Mouse (Mus musculus) regulatory T cell (primary cell): ENCODE measurements at regions not wholly inside any gene's neighbourhood (a gene's known extent, or its start where the extent isn't known, plus 50 kb on each side); places are given as distances from the start of the nearest gene placed in this dataset.
"Not testable (repeated sequence)": the region's sequence is repeated elsewhere in the genome, so short reads cannot be mapped to it uniquely, and the experiment has no call there.

Experiments
- in situ Hi-C: fragments of 300-600 bp; cut with MboI, MseI; formaldehyde crosslinking; loops from one replicate; pipeline ENCODE4 v1.15.1; 2025; ENCODE audit warnings: high pct_unique_total_duplicates

DNA sequence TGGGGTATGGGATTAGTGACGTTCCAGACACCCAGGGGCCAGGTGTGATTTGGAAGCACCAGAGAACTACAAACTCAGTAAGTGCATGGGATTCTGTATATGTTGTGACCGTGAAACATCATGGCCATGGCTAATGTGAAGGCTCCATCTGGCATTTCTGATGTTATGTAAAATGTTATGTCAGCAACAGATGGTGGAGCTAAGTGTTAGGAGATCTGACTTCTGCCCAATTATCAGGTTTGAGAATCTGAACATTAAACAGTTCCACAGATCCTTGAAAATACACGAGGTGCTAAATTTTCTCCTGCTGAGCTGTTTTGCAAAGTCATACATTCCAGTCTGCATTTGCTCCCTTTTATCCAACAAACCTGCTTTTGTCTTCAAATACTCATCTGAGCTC, 223.6 kb upstream of the Egfl6 start:
- in situ Hi-C loops = no loop called here

DNA sequence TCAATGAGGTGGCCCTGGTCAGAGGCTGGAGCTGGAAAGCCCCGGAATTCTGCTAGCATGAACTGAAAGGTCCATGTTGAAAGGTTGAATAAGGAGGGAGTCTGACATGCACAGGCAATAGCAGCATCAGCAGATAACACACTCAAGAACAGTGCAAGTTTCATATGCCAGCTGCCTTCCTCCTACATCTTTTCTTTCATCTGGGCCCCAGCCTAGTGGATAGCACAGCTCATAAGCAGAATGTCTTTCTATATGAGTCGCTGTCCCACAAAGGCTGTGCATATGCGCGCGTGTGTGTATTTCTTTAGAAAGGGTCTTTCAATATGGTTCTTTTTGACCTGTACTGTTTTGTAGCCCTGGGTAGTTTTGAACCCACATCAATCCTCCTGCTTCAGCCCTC, 222.7 kb upstream of the Egfl6 start:
- in situ Hi-C loops = no loop called here

DNA sequence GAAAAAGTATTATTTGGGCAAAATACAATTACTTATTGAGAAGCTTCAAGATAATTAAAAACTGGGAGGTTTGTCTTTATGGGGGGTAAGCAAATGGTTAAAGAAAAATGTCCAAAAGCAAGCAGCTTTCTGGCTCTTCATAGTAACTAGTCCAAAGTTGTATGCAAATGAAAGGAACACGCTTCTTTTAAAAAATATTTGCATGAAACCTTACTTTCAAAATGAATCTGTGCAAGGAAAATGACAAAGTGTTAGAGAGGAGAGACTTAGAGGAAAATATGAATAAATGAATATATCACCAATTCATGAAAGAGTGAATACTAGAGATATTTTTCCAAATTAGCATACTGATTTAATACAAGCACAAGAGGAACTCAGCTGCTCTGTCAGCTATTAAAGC, 220.4 kb upstream of the Egfl6 start:
- in situ Hi-C loops = no loop called here

DNA sequence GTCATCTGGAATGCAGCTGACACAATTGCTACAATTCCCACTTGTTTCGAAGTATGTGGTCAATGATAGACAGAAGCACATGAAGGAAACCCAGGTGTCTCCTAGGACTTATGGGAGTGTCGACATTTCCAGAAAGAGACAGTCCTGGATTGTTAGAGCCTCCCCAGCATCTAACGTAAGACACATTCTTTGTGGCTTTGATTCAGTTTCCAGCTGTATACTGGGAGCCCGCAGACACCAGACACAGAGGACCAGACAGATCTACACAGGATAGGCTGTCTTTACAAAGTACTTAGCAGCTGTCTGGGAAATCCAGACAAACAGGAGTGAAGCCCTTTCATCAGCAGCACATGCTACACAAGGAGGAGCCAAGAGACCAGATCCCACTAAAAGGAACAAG, 220.0 kb upstream of the Egfl6 start:
- in situ Hi-C loops = no loop called here

DNA sequence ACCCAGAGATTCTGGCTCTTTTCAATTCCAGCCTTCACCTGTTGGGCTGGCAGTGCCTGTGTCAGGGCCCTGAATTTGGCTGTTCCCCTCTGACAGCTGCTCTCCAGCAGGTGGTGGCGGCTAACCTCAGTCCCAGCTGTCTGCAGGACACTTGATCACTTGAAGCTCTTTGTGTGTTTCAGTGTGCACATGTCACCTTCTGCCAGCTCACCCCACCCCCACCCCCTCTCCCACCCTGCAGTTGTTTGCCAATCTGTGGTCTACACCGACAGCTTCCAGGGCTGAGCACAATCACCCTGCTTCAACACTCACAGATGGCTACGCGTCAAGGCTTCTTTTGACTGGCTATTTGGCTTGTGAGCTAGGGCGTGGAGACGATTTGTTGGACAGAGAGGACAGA, 217.7 kb upstream of the Egfl6 start:
- in situ Hi-C loops = no loop called here

DNA sequence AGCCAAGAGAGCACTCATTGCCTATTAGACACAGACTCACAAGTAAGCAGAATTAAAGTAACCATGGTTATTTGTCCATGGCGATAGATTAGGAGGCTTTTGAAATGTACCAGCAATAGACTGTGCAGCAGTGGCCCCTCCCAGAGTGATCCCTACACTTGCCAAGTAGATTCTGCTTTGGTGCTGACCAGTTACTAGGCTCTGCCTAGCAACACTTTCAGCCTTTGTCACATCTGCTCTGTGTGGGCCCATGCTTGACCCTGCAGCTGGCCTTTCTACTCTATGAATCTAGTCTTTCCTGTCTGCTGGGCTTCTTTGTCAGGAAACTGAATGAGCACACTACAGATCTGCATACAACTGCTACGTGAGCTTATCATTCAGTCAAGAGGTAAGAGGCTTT, 215.5 kb upstream of the Egfl6 start:
- in situ Hi-C loops = no loop called here

DNA sequence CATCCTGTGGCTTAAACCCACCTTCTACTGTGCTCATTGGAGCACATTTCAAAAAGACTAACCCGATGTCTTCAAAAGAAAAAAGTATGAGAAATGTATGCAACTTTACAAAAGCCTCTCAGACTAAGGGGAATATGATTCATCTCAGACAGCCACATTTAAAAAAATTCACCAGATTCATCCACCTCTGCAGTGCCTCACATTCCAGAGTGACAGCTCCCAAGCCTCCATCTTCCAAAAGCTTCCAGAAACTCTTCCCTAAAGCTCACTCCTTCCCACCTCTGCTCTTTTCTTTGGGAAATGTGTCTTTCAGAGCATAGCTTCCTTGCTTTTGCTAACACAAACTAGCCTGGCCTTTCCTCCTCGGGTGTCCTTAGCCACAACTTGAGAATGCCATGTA, 210.1 kb upstream of the Egfl6 start:
- in situ Hi-C loops = no loop called here

DNA sequence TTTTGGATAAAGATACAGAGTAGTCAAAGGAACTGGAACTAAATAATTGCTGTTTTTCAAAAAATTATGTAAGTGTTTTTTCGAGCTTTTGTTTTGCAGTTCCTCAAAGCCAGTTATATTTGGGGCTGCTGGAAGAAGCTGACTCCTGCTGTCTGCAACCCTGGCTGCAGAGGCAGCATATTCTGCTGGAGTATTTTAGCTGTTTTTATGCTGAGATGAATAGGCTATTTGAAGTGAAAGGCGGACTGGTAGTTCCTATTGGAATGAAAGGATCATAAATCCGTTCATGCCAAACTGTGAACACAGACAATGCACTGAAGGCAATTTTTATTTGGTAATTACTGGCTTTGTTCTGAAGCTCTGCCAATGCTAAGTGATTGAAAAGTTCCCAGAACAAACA, 203.5 kb upstream of the Egfl6 start:
- in situ Hi-C loops = no loop called here

DNA sequence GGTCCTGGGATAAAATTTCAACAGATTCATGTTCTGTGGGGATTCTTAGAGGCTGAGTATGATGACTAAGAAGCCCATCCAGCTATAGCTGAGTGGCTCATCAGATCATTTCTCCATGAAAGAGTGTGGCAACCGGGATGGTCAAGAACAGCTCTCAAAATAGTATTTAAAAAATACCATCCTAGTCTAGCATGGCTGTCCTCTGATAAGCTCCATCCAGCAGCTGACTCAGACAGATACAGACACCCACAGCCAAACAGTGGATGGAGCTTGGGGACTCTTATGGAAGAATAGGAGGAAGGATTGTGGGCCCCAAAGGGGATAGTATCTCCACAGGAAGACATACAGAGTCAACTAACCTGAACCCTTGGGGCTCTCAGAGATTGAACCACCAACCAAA, 201.6 kb upstream of the Egfl6 start:
- in situ Hi-C loops = not testable (repeated sequence)

DNA sequence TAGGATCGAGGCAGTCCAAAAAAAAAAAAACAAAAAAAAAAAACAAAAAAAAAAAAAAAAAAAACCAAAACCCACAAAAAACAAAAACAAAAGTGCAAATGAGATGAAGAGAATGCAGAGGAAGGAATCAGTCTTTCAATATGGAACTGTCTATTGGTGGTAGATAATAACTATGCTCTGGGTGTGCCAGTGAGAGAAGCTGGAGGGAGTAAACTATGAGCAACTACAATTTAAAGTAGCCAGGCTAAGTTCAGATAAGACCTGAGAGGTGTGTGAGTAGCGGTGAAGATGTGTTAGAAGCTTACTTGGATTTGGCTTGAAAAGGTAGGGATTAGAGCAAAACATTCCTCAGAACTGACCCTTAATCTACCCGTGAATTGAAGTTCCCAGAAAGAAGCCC, 200.1 kb upstream of the Egfl6 start:
- in situ Hi-C loops = no loop called here

DNA sequence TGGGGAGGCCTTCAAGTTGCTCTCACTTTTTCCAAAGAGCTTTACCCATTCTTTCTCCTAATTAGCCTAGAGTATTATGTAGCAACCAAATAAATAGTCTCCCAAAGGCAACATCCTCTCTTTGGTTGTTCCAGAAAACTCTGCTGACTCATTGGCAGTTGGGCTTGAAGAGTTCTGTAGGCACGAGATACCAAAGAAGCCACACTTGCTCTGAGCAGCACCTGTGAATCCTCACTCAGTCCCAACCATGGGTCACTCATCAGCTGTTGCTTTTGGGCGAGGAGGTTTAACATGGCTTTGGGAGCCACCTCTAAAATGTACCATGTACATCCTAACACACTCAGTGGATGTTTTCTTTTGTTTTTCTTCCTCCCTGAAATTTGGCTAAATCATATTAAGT, 197.9 kb upstream of the Egfl6 start:
- in situ Hi-C loops = no loop called here

DNA sequence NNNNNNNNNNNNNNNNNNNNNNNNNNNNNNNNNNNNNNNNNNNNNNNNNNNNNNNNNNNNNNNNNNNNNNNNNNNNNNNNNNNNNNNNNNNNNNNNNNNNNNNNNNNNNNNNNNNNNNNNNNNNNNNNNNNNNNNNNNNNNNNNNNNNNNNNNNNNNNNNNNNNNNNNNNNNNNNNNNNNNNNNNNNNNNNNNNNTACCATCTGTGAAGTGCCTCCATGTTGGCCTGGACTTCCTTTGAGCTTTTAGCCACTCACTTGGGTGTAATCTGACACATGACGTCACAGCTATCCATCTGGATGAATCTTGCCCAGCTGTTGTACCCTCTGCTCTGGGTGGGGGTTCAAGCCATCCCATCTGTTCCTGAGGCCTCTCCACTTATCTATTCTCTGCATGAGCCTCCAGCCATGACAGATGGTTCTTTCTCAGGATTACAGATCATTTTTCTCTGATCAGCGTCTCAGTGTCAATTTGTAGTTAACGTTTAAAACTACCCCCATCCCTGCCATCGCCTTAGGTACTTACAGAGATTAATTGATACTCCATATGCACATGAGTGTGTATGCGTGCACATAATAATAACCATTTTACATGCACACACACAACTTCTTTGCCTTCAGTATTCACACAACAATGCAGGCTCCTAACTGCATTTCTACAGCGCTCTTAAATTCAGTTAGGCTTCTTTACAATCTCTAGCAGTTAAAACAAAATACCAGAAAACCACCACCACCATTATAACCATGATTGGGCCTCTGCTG, 194.0 kb upstream of the Egfl6 start:
- in situ Hi-C loops = no loop called here

DNA sequence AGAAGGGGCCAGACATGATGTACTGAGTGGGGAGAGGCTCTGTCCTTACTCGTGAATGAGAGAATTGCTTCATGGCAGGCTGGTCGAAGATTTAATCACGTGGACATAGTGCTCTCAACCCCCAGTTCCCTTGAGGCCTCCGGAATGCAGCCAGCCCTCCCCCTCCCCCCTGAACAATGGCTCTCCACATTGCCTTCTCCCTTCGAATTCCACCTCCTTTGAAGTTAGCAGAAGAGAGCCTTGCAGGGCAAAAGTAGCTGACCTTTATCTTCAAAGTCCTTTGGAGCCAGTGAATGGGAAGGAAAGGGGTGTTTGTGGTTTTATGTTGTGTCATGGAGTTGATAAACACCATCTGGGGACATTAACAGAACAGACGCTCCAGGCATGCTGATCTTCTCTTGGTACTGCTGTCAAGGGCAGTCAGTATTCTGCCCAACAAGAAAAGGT, 187.9 kb upstream of the Egfl6 start:
- in situ Hi-C loops = no loop called here

DNA sequence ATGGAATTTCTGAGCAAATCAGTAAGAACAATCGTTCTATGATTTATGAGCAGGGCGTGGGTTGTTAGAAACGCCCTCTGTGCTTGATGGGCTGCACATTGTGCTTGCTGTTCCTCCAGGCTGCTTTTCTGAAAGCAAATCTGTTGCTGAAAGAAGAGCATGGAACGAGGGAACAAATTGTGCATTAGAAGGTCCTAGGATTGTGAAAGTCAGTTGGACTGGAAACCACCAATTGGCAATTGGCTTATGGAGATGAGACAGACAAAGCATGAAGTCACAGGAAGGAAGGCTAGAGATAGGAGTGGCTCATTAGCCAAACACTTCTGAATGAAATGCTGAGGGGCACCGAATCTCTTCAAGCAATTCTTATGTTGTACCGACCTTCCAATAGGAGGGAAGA, 181.5 kb upstream of the Egfl6 start:
- in situ Hi-C loops = no loop called here

DNA sequence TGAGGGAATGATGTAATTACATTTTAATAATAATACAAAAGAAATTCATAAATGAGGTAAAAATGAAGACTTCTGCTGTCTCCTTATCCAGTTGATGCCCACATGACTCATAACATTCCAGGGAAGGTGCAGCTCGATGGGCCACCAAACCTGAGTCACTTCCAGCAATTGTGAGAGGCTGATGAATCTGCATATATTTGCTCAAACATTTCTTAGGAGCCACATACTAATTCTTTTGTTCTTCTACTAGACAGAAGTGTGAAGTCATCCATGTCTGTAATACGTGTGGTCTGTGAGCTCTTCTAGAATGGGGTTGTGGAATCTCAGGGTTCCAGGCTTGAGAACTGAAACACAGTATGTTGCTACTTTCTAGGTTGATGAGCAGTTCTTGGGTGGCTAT, 180.1 kb upstream of the Egfl6 start:
- in situ Hi-C loops = no loop called here

DNA sequence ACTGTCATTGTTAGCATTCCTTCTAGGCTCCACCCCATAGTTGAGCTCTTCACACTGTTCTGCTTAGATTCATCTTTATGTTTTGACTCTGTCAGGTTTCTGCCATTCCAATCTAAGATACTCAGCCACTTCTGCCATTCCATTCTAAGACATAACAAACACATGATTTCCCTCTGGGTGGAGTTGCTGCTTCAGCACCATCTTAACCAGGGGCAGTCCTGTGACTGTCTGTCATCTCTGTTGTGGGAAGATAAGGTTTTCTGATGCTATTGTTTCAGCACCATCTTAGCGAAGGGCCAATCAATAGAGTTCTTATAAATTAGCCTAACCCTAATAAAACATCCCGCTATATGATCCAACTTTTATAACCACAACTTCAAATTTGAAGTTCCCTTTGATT, 176.6 kb upstream of the Egfl6 start:
- in situ Hi-C loops = no loop called here

DNA sequence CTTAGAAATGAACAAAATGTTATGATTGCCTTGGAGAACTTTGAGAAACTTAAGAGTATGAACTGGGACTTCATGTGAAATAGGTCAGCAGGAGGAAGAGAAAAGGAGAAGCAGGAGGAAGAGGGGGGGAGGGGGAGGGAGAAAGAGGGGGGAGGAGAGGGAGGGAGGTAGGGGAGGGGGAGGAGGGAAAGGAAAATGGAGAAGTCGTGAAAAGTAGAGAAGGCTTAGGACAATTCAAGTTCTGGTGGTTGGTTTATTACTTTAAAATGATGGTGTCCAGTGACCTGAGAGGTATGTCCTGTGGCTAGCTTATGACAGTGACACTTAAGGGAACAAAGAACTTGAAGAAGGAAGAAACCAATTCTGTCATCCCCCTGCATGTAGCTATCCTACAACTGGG, 171.6 kb upstream of the Egfl6 start:
- in situ Hi-C loops = no loop called here

DNA sequence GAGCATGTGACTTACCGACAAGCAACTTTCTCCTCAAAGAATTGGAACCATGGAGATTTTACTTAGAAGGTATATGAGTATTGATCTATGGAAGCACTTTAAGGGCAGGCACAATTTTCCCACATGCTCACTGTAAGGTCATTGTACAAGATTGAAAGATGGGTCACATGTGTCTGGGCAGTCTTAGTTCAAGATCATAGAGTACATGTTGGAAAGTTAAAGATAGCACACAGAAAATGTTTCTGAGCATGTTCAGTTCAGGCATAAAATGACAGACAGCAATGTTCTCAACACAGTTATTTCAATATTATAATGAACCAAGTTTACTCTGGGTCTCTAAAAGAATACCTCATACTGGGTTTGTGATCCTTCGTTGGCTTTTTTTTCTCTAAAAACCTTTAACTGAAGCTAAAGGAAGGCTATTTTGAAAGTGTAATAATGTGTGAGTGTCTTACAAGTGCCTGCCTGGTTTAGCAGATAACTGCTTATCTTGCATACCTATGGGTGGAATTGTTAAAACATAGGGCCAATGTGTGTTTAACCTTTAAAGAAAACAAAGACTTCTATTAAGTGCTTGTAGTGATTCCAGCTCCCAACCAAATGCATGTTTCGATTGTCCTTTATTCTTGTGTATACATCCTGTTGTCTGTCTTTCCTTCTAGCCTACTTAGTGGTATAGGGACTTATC, 169.6 kb upstream of the Egfl6 start:
- in situ Hi-C loops = no loop called here

DNA sequence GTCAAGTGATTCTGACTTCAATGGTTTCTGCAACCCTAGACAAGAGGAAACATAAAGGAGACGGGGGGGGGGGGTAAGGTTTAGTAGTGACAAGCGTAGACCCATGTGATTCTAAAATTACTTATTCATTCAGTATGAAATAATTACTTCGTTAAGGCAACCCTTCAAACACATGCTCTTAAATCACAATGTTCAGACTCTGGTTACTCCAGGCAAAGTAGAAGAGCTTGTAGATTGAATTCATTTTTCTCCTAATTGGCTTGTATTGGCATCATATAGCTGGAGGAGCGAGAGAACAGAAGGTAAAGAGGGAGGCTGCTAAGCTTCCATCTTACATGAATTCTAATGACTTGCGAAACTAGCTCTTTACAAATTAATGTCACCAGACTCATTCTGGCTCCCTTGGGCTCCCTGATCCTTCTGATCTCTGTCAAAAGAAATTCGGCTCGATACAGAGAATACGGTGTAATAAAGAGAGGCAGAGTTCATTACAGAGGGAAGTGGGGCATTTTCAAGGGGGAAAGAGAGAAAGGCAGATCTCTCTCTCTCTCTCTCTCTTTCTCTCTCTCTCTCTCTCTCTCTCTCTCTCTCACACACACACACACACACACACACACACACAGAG, 163.6 kb upstream of the Egfl6 start:
- in situ Hi-C loops = no loop called here

DNA sequence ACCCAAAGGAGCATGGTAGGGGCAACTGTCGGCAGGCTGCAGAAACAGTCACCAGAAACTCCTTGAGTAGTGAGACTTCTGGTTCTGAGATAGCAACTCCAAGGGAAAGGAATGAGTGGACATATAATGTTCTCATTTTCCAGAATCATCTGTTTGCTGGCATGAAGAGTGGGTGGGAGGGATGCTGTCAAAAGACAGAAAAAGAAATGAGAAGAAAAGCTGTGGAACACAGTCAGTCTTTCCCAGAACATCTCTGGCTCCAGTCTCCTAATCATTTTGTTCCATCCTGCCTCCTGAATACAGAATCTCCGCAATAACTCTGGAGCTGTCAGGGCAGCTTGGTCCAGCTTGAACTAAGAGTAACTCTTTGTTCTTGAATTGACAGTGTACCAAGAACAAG, 145.8 kb upstream of the Egfl6 start:
- in situ Hi-C loops = no loop called here

DNA sequence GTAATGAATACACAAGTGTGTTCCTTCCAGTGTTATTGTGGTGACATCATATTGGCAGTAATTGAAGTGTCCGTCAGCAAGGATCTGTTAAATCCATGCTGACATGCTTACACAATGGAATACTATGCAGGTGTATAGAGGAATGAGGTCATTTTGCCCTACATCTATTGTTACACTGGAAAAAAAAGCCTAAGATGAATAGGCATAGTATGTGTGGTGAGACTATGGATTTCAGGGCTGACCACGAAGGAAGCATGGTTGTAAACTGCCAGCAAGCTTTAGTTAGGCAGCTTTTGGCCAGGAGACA, 143.1 kb upstream of the Egfl6 start:
- in situ Hi-C loops = loop anchor here (5.0 kb wide), 1 partner anchor 494 kb away; no protein-coding TSS in a partner anchor

DNA sequence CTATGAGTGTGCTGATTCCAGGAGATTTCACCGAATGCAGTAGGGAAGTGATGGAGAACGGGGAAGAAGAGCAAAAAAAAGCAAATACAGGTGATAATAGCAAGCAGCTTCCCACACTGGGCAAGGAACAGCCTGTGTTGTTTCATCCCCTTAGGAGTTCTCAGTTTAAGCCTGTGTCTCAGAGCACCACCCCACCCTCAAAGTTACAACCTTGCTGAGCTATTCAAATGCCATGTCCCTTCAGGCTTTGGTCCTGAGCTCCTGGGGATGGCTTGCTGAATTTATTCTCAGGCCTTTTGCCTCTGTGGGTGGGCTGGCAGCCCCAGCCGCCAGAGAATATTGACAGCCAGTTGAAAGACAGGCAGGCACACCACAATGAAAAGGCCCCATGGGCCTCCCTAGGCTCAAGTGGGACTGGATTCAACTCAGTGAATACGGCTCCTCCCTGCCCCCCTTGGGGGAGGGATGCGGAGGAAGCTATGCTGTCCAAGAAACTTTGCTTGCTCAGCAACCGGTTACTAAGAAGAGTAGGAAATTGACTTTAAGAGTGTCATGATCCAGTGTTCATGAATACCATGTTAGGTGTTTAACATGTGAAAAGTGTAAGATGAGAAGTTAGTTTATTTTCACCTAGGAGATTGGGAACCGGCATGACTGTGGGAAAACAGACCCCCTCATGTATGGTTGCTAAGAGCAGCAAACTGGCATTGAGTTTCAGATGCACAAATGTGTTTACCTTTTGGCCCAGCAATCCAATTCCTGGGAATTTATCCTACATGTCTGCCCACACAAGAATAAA, 142.5 kb upstream of the Egfl6 start:
- in situ Hi-C loops = loop anchor here (5.0 kb wide), 1 partner anchor 494 kb away; no protein-coding TSS in a partner anchor
